Mouse (Mus musculus): Measurements from ENCODE around the gene Glt6d1.

Gene Glt6d1

GRCm38 (mm10) chr2:25798065-25798464 lies 17.6 kb downstream of the Glt6d1 start:
- in situ Hi-C loops (cut with MboI; ENCODE audit: low sequenced_read_pairs), result no loop called here

- in situ Hi-C loops (cut with MboI; ENCODE audit: low sequenced_read_pairs), result no loop called here
Measured at GRCm38 (mm10) chr2:25797635-25798034, 18.0 kb downstream of the Glt6d1 start.

DNA sequence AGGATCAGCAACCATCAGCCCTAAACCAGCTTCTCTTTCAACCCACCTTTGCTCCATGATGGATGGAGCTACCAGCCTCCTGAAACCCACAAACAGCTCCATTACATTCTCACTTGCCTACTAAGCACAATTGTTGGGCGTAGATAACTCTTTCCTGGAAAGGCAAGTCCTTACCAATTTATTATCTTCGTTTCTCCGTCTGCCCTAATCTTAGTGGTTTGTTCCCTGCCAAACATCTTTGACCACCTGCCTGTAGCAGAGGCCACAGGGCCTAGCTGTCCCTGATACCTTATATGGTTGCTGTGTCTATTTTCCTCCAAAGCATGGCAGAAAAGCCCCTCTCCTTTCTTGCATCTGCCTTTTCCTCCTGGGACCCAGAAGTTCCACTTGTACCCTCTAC lies 26.6 kb downstream of the Glt6d1 start:
- in situ Hi-C loops (cut with MboI; ENCODE audit: low sequenced_read_pairs), result no loop called here

DNA sequence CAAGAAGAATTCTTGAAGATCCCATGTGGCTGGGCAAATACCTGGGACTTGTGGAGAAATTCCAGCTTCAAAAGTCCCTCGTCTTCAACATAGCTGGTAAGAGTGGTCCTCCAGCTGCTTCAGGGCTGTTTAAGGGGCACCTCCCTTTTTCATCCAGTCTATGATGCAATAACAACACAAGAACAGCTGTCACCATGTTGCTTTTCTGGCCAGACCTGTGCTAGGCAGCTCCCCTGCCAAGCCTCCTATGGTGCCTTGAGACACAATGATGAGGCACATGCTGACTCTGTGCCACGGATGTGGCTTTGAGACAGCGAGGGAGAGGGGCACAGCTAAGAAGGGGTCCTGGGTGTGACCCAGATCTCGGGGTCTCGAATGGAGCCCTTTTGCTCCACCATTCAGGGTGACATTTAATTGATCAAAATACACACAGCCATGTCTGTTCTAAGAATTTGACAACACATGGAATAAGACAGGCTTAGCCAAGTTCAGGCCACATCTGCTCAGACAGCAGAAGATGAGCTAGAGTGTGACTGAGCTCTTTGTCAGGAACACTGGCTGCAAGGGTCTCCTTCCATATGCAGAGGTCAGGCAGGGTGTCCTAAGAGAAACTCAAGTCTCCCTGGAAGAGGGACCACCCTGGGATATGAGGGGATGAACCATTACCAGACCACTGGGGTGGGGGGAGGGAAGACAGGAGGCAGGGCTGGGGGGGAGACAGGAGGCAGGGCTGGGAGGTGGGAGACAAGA lies 29.9 kb downstream of the Glt6d1 start:
- in situ Hi-C loops (cut with MboI; ENCODE audit: low sequenced_read_pairs), result no loop called here

GRCm38 (mm10) chr2:25781957-25782356 lies 33.7 kb downstream of the Glt6d1 start, which contains the start of gene Gm13539:
Gm13539 (plus strand) TSS chr2:25782257.
- in situ Hi-C loops (cut with MboI; ENCODE audit: low sequenced_read_pairs), result no loop called here

GRCm38 (mm10) chr2:25780921-25781320 lies 34.7 kb downstream of the Glt6d1 start:
- in situ Hi-C loops (cut with MboI; ENCODE audit: low sequenced_read_pairs), result no loop called here

DNA sequence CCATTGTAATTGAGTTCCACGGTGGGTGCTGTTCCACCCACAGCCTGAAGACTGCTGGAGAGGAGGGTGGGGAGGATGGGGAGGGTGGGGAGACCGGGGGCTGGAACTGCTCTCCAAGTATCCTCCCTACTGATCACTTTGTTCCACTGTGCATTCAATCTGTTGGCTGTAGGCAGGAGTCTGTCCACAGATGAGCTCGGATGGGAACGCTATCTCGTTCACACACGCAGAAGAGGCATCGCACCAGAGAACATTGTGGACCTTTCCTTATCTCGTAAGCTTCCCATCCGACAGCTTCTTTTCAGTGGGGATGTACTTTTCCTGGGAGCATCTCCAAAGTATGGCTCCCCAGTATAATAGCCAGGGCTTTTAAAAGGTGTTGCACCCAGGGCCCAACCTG lies 36.6 kb downstream of the Glt6d1 start:
- in situ Hi-C loops (cut with MboI; ENCODE audit: low sequenced_read_pairs), result no loop called here

DNA sequence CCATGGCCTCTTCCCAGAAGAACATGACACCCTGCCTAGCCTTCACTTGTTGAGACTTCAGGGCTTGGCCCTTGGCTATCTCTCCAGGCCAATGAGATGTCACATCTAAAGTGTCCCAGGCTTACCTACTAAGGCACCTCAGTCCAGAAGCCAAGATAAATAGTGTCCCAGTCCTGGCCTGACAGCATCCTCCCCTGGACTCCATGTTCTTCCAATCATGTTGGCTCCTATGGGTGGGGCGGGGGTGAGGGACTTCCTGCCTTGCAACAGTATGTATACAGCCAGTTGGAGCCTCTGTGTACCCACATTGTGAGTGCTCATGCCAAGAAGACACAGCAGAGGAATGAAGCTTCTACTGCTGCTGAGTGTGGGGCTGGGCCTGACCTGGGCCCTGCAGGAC lies 38.9 kb downstream of the Glt6d1 start, which contains the start of gene Lcn11:
Lcn11 (plus strand) TSS at position 301 of the 400 bp plus-strand sequence.
- in situ Hi-C loops (cut with MboI; ENCODE audit: low sequenced_read_pairs), result no loop called here

DNA sequence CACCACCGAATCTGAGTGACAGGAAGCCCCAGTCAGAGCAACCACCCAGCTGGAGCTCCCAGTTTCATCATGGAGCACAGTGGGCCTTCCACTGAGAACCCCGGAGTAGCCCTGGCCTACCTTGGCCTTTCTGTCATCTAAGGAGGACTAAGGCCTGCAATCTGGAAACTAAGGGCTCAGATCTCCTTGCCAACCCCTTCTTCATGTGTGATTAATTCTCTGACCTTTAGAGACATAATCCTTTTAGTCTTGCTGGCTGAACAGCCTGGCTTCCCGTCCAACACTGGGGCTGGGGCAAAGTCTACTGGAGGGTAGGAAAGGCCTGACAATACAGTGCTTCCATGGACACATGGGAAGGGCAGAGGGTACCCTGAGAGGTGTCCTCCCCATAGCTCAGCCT lies 39.7 kb downstream of the Glt6d1 start:
- in situ Hi-C loops (cut with MboI; ENCODE audit: low sequenced_read_pairs), result no loop called here

DNA sequence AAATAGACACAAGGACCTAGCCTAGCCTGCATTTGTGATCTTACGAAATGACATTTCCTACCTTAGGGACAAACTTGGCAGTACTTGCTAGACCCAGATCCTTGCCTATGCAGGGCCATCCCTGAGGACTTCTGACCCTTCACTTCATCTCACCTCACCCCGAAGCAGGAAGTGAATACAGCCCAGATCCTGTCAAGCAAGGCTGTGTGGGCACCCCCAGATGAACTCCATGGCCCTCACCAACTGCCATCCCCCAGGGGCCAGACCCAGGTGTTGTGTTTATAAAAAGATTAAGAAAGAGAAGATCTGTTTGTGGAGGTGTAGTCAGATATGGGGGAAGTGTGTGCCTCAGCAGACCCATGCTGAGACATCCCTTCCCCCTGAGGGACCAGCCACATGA lies 41.0 kb downstream of the Glt6d1 start:
- in situ Hi-C loops (cut with MboI; ENCODE audit: low sequenced_read_pairs), result no loop called here

DNA sequence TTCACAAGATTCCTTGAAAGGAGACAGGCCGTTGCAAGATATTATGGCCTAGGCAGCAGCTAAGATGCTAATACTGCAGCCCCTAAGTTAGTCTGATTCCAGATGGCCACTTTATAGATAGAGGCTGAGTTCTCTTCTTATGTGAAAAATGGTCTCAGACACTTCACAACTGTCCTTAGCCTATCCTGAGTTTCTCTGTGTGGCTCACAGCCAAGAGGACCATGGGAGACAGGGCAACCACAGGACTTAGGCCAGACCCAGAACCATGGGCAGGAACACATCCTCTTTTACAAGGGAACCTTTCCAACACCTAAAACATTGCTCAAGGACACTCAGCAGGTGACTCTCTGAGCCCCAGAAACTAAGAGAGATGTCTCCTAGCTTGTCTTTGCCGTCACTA lies 42.1 kb downstream of the Glt6d1 start:
- in situ Hi-C loops (cut with MboI; ENCODE audit: low sequenced_read_pairs), result no loop called here

DNA sequence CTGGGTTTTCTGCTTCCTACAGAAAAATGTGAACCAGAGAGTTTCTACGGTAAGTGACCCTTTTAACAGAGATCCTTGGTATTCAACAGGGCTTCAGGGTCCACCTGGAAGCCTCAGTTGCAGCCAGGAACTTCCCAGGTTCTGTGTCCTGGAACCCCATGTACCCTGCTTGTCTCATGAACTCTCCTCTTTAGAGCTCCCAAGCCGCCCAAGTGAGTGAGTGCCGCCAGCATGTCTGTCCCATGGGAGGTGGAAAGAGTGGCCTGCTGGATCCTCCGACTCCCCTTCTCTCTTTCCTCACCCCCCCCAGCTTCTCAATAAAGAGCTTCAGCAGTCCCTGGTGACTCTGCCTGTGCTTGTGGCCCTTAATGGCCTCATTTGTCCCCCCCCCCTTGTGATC lies 47.9 kb downstream of the Glt6d1 start:
- in situ Hi-C loops (cut with MboI; ENCODE audit: low sequenced_read_pairs), result no loop called here

GRCm38 (mm10) chr2:25765269-25765668 lies 50.4 kb downstream of the Glt6d1 start, which contains the start of gene Lcn3:
Lcn3 (plus strand) TSS chr2:25765569.
- in situ Hi-C loops (cut with MboI; ENCODE audit: low sequenced_read_pairs), result no loop called here

DNA sequence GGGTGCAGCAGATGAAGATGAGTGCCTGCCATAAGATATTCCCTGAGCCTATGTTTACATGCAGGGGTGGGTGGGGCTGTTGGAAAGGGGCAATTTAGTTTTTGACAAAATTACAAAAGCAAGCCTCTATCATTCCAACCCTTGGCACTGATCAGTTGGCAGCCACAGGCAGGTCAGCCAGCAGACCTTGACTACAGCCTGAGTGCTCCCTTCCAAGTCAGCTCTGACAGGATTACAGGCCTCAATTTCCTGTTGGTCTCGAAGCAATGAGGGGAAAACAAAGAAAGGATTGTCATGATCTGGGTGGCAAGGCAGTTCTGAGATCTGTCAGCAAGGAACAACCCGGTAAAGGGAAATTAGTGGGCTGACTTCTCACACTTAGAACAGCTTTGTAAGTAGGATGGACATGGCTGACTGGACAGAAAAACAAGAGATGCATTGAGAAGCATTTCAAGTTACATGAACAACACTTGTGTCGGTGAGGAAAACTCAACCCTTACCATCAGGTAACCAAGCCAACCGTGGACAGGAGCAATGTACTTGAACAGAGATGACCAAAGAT lies 57.5 kb downstream of the Glt6d1 start:
- in situ Hi-C loops (cut with MboI; ENCODE audit: low sequenced_read_pairs), result no loop called here

DNA sequence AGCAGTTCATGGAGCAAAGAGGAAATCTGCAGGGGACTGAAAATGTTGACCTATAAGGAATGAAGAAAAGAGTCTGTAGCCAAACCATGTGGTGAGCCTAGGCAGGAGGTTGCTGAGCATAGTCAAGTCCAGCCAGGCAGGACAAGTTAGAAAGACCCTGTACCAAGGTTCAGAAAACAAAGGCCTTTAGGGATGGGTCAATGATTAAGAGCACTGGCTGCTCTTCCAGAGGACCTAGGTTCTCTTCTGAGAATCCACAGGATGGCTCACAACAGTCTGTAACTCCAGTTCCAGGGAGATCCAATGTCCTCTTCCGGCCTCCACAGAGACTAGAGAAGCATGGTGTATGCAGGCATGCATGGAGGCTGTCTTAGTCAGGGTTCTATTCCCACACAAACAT lies 61.4 kb downstream of the Glt6d1 start:
- in situ Hi-C loops (cut with MboI; ENCODE audit: low sequenced_read_pairs), result no loop called here
